Mouse (Mus musculus): ENCODE measurements around the gene Kif3a. TPM values are rescaled to one million over a fixed set of nuclear protein-coding genes. Genes with fewer than 3 reads are reported as not detected.
A peak's percentile ranks its signal among the peaks of the same experiment; 100 is the strongest.

The Kif3a gene
- total RNA-seq (2021): 100 to 1,000 TPM; 131 to 139 TPM

DNA sequence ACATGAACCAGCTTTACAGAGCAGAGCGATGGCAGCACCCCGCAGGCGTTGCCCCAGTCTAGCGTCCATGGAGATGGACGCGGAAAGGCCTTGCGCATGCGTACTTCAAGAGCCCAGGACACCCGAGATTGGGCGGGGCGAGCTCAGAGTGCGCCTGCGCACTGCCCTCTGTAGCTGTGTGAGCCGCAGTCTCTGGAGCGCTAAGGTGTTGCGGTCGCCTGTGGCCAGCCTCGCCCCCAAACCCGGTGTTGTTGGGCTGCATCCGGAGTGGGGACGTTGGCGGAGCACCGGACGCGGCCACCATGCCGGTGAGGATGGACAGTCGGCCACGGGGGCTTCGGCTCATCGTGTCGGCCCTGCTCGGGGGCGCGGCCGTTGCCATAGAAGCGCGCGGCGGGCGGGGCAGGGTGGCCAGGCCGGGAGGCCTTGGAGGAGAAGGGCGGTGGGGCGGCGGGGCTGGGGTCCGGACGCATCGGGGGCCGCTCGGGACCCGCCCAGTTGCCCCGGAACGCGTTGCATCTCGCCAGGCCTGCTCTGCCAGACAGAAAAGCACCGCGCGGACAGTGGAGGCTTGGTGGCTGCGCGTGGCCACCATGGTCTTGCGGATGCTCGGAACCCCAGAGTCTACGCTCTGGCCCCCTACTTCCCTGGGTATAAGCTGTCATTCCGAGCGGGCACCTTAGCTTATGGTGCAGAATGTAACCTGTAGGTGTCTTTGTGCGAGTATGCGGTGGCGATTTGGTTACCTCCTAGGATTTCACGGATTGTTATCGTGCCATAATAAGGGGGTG lies at the start of gene Kif3a:
Kif3a (plus strand) TSS at position 156 of the 791 bp plus-strand sequence.
- peak; percentile 94 for DNase-seq

DNA sequence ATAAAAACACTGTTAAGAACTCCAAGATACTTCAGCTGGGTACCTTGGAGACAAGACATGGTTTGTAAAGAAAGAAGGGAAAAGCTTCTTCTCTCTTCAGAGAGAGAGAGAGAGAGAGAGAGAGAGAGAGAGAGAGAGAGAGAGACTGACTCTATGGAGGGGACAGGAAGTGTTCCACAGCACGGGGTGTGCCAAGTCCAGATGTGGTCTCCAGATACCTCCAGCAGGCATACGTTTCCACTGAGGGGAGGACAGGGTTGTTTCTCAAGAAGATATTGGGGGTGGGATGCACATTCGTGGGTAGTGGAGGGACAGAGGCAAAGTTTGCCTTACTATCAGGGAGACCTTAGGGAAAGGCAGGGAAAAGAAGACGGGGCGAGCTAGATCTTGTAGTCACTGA lies 48.4 kb upstream of the Kif3a start:
- DNase-seq: no peak

DNA sequence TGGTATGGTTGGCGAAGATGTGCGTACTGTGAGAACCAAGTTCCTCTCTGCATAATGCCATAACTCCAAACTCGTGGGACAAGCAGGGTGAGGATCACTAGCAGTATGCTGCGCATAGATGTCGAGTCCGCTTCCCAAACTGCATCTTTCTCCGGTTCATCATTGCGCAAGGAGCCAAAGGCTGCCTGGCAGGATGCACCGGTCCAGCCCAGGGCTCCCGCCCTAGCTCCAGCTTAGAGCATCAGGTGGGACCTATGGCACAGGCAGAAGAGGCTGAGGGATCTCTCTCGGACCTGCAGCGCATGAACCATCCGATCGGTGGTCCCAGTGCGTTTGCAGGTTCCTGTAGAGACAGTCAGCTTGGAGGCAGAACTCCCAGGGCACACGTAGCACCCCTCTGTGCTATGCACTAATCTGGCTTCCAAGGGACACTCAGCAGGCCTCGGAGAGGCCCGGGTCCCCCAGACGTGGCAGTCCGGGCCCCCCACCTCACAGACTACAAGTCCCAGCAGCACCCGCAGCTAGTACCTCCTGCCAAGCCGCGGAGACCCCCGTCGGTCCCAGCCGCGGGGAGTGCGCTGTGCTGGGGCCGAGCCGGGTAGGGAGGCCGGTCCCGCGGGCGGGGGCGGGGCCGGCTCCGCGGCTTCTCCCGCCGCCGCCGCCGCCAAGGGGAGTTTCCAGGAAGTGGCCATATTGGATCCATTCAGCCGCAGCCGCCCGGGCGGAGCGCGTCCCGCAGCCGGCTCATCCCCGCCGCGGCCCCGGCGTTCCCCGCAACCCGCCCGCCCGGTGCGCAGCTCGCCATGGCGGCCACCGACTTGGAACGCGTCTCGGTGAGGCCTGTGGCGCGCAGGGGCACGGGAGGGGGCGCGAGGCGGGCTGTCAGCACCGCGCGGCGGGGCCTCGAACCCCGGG lies 47.7 kb upstream of the Kif3a start, which contains the start of gene Sept8:
Sept8 (plus strand) TSS at position 51 of the 915 bp plus-strand sequence.
- peak; percentile 67 to 75 for DNase-seq

DNA sequence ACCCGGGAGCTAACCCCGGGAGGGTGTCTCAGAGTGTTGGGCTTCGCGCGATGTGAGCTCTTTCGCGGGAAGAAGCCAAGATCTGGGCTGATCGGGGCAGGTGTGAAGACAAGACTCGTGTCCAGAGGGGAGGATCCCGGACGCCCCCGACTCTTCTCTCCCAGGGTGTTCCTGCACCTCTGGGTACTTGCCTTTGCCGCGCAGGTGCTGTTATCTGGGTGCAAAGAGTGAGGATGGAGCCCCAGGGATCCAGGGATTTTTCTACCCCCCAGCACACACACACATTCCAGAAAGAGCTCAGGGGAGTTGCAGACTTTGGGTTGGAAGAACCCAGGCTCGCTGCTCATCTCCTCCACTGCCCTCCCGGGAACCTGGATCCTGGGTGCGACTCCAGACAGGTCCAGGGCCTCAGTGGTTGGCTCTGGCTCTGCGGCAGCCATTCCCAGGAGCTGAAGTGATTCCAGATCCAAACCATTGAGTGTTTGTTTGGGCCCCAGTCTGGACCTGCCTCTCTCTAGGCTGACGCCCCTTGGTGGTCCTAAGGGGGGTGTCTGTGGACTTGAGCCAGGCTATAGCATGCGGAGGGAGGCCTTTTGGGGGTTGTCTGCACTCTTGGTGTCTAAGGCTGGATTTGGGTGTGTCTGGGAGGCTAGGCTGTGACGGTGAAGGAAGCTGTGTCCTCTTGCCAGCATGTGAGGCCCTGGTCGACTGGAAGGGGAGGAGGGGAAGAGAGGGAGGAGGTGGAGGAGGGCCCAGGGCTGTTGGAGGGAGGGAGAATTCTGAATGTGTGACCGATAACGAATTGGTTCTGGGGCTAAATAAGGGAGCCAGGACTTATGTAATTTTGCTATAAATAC lies 46.8 kb upstream of the Kif3a start:
- peak; percentile 68 to 77 for DNase-seq

DNA sequence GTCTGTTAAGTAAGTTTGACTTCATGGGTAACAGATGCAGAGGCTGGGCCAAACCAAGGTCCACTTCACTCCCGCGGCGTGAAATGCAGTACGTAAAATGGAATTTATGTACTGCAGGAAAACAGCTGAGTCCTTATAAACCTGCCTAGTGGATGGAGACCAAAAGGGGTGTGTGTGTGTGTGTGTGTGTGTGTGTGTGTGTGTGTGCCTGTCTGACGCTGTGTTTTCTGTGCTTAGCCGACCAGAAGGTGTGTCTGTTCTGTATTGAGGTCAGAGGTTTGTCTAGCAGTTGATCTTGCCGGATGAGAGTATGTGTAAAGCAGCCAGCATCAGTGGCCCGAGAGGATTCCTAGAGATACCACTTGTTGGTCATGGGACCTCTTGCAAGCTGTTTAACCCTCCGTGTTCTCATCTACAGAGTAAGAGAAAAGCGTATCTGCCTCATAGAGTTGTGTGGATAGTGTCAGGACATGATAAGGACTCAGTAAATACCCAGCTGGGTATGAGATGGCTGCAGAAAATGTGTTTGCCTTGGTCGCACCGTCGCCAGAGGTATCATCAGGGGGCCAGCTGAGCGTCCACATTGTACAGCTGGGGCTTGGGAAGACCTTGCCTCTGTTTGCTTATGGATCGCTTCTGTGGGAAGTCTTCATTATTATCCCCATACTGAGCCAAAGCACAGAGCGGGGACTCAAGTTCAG lies 45.9 kb upstream of the Kif3a start:
- no peak for DNase-seq

DNA sequence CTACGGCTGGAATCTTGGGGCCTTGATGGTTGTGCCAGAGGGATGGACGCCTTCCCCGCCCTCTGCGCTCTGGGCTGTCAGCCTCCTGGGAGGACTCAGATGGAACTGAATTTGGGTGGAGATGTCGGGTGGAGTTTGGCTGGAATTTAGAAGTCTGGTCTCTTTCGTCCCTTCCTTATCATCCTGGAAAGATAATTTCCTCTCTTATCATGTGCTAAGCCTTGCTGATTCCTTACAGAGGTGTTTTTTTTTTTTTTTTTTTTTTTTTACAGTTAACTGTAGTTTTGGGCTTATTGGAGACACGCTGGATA lies 45.4 kb upstream of the Kif3a start:
- no peak for DNase-seq

DNA sequence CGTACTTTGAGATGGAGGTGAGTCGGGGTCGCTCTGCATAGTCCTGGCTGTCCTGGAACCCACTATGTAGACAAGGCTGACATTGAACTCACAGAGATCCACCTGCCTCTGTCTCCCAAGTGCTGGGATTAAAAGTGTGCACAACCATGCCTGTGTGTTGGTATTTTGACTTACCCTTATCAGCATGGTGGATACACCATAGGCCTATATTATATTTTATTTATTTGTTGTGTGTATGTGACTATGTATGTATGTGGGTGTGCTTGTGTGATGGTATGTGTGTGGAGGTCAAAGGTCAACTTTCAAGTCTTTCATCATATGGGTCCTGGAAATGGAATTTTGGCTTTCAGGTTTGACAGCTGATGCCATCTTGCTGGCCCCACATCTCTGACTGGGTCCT lies 44.8 kb upstream of the Kif3a start:
- DNase-seq: no peak

DNA sequence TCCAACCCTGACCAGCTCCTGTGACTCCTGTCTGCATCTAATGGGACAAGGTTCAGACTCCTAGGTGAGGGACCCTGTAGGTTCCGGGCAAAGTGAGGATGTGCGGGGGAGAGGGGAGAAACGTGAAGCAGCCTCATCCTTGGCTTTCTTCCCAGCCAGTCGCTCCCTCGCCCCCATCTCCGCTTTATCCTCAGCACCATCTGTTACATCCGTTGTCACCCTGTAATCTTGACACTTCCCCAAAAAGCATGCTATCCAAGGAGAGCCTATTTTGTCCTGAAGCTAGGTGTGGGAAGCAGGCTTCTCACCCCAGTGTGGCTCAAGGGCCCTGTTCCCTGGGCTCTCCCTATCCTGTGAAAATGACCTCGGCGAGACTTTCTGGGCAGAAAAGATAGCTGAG lies 44.2 kb upstream of the Kif3a start:
- DNase-seq: peak; percentile 58 to 68

DNA sequence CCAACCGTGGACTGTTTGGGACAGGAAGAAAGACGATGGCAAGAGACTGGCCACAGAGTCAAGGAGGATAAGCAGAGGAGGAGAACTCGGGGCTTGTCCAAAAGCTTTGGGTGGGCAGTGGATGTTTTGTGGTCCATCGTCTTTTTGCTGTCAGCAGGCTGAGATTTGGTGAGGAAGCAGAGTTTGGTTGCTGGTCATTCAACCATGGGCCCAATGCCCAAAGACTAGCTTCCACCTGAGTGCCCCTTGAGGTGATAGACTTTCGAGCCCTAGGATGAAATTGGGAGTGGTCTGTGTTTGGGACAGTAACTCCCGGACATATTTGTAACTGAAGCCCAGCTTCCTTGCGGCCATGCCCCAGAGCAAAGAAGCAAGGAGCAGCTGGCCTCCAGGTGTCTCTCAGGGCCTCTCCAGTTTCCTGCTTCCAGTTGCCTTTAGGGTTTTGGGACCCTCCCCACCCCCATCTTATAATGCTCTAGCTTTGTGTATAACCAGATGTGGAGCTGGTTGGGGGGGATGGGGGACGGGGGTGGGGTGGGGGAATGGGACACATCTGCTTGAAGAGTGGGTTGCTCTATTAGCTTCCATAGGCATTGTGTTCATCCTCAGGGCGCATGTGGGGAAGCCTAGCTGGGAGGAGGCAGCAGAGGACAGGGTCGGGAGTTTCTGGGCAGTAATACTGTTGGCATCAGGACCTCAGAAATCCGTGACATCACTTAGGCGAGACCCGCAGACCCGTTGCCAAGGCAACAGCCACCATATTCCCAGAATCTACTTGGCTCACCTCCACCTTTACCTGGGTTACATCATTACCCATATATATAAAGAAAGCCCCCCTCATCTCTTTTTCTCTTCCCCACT lies 43.4 kb upstream of the Kif3a start:
- no peak for DNase-seq

DNA sequence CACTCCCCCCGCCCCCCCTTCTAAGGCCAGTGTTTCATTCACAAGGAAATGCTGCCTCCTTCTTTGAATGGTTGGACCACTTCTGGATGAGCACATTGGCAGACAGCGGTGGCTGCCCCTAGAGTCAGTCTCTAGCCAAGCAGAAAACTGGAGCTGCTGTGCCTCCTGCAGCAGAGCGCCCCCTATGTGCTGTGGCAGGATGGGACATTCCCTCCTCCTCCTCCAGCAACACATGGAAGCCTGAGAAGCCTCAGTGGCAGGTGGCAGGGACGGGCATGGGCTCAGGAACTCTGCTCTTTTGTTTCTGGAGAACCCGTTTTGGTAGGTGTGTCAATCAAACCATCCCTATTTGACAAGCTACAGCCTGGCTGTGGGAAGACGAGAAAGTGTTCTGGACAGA lies 42.3 kb upstream of the Kif3a start:
- no peak for DNase-seq

DNA sequence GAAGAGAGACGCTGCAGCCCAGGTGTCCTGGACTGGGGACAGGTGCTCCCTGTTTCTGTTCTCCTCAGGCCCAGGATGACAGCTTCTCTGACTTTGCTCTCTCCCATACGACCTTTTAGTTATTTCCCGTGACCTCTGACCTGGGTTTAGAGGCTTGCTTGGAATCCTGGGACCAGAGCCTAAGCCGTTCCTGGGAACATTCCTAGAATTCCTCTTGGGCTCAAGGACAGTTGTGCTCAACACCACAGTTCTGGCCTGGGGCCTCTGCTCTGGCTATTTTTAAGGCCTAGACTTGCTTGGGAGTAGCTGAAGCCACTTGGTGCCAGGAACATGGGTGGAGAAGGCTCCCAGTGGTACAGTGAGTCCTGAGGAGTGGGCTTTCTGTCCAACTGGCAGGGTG lies 41.7 kb upstream of the Kif3a start:
- no peak for DNase-seq

DNA sequence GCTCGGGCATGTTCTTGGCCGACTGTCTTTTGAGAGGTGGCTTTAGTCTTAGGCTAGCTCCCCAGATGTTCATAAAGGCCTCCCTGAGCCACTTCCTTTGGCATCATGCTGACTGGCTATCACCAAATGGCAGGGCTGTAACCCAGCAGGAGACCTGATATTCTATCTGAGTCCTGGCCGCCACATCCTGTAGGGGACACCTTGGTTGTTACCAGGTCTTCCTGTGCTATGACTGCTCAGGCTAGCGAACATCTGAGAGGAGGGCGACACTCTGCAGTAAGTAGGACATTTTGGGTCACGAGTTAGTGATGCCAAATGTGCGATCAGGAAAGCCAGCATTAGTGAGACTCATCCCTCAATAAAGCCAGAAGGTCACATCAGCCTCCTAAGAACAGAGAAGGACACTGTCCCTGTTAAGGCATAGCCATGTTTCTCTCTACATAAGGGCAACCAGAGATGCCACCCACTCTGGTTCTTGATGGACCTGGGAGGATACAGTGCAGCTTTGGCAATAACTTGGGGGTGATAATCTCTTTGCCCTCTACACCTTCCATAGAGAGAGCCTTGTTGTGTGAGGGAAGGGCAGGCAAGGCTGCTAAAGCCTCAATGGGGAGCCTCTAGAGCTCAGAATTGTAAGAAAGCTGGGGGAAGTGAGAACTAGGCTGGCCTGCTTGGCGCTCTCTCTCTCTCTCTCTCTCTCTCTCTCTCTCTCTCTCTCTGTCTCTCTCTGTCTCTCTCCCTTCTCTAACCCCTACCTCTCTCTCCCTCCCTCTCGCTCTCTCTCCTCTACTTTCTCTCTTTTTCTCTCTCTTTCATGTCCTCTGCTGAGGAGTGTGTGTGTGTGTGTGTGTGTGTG lies 38.6 kb upstream of the Kif3a start:
- DNase-seq: no peak

DNA sequence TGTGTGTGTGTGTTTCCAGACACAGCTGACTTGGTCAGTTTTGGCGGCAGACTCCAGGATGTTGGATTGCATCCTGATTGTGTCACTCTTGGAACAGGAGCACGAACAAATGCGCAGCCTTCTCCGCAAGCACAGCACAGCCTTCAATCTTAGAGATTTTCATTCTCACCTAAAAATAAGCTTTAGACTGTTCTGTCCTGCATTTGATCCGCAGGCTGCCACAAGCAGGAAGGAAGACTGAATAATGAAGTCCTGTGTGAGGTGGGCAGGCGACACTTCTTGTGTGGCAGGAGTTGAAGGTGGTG lies 38.0 kb upstream of the Kif3a start:
- DNase-seq: peak in 1 of 2 experiments; percentile 45

DNA sequence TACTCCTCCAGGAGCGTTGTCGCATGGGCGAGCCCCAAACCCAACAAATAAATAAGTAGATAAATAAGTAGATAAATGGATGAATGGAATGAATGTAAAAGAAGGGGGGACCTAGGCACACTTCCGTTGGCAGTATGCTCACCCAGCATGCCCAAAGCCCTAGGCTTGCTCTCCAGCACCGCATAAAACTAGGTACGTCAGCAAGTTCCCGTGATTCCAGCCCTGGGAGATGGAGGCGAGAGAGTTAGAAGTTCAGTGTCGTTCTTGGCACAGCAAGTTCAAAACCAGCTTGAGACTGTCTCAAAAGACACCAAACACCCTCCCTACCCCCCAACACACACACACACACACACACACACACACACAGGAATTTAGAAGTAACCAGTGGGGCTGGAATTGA lies 37.2 kb upstream of the Kif3a start:
- DNase-seq: no peak

DNA sequence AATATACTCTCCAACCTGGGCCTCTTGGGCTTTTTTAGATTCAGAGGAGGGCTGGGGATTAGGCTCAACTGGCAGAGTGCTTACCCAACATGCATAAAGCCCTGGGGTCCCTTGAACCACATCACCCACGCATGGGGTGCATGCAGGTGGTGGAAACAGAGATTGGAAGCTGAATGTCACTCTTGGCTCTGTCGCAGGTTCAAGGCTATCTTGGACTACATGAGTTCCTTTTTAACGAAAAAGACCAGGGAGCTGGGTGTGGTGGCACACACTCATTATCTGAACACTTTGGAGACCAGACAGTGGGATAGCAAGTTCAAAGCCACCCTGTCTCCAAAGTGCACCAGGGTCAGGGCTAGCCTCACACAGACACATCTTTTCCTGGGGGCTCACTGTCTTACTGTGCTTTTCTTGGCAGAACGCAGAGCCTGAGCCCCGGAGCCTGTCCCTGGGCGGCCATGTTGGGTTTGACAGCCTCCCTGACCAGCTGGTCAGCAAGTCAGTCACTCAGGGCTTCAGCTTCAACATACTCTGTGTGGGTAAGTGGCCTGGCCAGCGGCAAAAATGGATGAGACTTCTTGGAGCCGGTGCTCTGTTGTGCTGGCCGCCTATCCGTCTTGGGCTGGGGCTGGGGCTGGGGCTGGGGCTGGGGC lies 35.5 kb upstream of the Kif3a start:
- DNase-seq: no peak

DNA sequence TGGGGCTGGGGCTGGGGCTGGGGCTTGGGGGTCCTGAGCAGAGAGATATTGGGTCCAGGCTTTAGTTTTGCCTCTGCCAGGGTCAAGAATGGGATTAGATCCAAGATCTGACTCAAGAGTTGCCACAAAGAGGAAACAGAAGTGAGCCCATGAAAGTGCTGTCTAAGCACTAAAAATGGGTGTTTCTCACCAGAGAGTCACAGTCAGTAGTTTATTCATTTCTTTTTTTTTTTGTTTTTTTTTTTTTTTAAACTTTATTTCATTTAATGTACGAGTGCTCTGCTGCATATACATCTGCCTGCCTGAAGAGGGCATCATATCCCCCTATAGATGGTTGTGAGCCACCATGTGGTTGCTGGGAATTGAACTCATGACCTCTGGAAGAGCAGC lies 35.0 kb upstream of the Kif3a start:
- DNase-seq: no peak

DNA sequence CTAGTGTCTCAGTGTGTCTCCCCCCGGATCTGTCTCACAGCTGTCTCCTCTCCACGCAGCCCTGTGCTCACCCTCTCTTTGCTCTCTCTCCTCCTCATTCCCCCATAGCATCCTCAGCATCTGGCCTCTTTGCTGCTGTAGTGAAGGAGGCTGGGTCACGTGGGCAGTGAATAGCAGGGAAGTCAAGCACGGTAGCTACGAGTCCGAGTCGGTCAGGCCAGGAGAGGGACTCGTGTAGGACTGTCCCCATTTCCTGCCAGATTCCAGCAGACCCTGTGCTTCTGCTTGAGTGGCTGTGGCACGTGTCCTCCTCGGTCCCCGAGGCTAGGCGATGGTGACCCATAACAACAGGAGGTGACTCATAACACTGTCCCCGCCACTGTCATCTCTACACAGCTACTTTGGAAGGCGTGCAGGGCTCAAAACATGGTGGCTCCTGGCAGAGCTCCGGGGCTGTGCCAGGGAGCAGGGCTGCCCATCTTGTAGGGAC lies 28.1 kb upstream of the Kif3a start:
- DNase-seq: no peak

DNA sequence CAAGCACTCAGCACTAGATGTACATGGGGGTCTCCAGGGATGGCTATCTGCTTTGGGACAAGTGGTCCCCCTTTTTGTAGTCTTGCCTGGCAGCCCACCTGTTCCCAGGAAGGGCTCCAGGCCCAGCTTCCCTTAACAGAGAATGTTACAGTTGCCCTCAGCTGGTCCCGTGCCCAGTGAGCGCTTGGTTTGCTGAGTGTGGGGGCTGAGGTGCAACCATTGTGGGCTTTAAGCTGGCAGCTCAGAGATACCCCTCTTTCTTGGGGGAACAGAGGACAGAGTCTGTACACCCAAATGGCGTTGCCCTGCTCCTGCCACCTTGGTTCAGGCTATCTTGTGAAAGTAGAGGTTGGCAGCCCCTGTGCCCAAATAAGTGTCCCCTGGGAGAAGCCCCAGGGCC lies 26.8 kb upstream of the Kif3a start:
- no peak for DNase-seq

DNA sequence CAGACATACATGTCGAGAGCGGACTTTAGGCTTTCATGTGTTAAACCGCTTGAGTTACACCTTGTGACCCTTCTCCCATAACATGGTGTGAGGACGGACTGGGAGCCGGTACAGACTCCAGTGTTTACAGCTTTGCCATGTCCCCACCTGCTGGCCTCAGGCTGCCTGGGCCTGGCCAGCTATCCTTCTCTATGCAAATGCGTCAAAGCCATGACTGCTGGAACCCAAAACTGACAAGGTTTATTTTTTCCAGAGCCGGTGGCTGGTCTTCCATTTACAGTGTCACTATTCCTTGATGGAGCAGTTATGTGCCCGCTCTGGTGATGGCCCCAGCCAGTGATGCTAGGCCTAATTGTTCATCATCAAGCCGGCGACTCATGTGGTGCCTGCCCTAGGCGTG lies 26.0 kb upstream of the Kif3a start:
- DNase-seq: no peak

DNA sequence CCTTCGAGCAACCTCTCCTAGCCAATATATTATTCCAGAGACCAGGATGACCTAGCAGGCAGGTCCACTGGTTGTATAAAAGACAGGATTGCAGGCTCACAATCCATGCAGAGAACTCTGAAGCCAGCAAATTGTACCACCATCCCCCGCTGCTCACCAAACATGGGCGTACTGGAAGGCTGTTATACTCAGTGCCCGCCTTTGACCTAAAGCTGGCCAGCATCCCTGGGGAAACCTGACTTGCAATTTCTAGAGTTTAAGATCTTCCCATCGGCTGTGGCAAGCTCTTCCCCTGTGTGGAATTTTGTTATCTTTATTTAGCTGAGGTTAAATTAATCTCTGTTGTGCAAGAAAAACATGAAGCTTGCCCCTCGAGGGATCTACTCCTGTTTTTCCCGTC lies 24.2 kb upstream of the Kif3a start:
- DNase-seq: no peak
